Mouse (Mus musculus) cerebellum, postnatal 25 days (tissue): ENCODE data around the gene Fndc8.

Source experiments
- DNase-seq, 2 experiments: peaks; one replicate each; pipeline ENCODE4 v3.0.0; 2021; ENCODE audit warnings: mixed read lengths in 2 of 2

Gene Fndc8

GRCm38 (mm10) chr11:82869506-82870172 is 22.3 kb upstream of the Fndc8 start:
- DNase-seq, result no peak

GRCm38 (mm10) chr11:82870173-82871030 is 21.5 kb upstream of the Fndc8 start:
- DNase-seq, result peak in 1 of 2 experiments; percentile 32

- peak; percentile 94 to 99 for DNase-seq
Observed at GRCm38 (mm10) chr11:82871031-82871446, 20.9 kb upstream of the Fndc8 start, which contains the start of gene Rffl. TSS of gene Rffl (minus strand) at chr11:82871210.

GRCm38 (mm10) chr11:82874924-82875323 is 17.0 kb upstream of the Fndc8 start:
- no peak for DNase-seq

- DNase-seq, result no peak
Observed at GRCm38 (mm10) chr11:82875631-82876030, 16.3 kb upstream of the Fndc8 start.

- DNase-seq, result no peak
Observed at GRCm38 (mm10) chr11:82877726-82878344, 14.1 kb upstream of the Fndc8 start.

- no peak for DNase-seq
Observed at GRCm38 (mm10) chr11:82883180-82883579, 8.7 kb upstream of the Fndc8 start.

GRCm38 (mm10) chr11:82886559-82886958 is 5.4 kb upstream of the Fndc8 start:
- no peak for DNase-seq

GRCm38 (mm10) chr11:82888491-82888946 is 3.4 kb upstream of the Fndc8 start:
- DNase-seq, result peak in 1 of 2 experiments; percentile 17

- peak; percentile 41 to 45 for DNase-seq
Observed at GRCm38 (mm10) chr11:82889524-82890341, 2.2 kb upstream of the Fndc8 start.

- peak; percentile 96 to 97 for DNase-seq
Observed at GRCm38 (mm10) chr11:82890342-82890762, 1.6 kb upstream of the Fndc8 start, which contains the start of gene Rad51d. TSS of gene Rad51d (minus strand) at chr11:82890614.

GRCm38 (mm10) chr11:82897478-82897877 is 5.6 kb downstream of the Fndc8 start:
- DNase-seq, result no peak

GRCm38 (mm10) chr11:82899720-82900119 is 7.8 kb downstream of the Fndc8 start:
- DNase-seq, result no peak

GRCm38 (mm10) chr11:82901606-82902310 is 9.8 kb downstream of the Fndc8 start:
- DNase-seq, result peak; percentile 67 to 76

- no peak for DNase-seq
Observed at GRCm38 (mm10) chr11:82904952-82905351, 13.0 kb downstream of the Fndc8 start.

GRCm38 (mm10) chr11:82905816-82906215 is 13.9 kb downstream of the Fndc8 start:
- no peak for DNase-seq

- peak; percentile 95 to 97 for DNase-seq
Observed at GRCm38 (mm10) chr11:82907651-82908607, 16.0 kb downstream of the Fndc8 start, which contains the start of gene Nle1. TSS of gene Nle1 (minus strand) at chr11:82908411.

- no peak for DNase-seq
Observed at GRCm38 (mm10) chr11:82908608-82908989, 16.7 kb downstream of the Fndc8 start.

GRCm38 (mm10) chr11:82910250-82910649 is 18.3 kb downstream of the Fndc8 start, which contains the start of gene Unc45b:
TSS of gene Unc45b (plus strand) at chr11:82910550.
- no peak for DNase-seq
